Mouse (Mus musculus): ENCODE measurements at regions not wholly inside any gene's neighbourhood (a gene's known extent, or its start where the extent isn't known, plus 50 kb on each side); places are given as distances from the start of the nearest gene placed in this dataset.

- TF ChIP-seq CTCF (IDR thresholded peaks at IDR 0.05; ENCODE audit: insufficient read depth, low read depth, low read length): no peak
- TF ChIP-seq POLR2A (IDR thresholded peaks at IDR 0.05; ENCODE audit: insufficient read depth, low read depth, low read length): no peak
Measured at GRCm38 (mm10) chr10:44603461-44603860, 75.2 kb upstream of the Prdm1 start.
